Mouse (Mus musculus): ENCODE data around the gene Ppp1r27. TPM values are rescaled to one million over a fixed set of nuclear protein-coding genes. Genes with fewer than 3 reads are reported as not detected.

Gene Ppp1r27
- polyA plus RNA-seq, 1 experiment from 2014 or later: not detected

DNA sequence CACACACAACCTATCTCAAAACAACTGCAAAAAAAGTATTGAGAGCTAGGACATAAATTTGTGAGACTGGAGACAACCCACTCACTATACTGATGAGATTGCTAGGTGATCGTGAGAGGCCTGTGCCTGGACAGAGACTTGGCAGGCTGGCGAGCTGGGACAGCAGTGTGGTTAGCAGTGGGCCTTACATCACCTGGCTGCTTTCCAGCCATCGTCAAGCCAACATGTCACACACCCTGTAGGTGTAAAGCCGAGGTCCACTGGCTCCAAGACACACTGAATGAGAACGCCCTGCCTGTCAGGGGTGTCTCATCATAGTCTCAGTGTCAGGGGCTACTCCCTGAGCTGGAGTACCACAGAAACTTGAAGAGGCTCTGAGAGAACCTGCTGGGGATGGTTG lies 1.8 kb upstream of the Ppp1r27 start:
- ATAC-seq (ENCODE audit: insufficient read depth, low FRiP score, low TSS enrichment): no peak
- WGBS: 81% methylated on average over 5 of the region's 5 CpGs
- no peaks in the 10 kb centered on the region for H3K9me3 ChIP-seq (ENCODE audit: control insufficient read depth, low read length)
- DNase-seq (ENCODE audit: low spot score): no peak
- peaks cover 14% of the 10 kb centered on the region for H3K4me1 ChIP-seq (ENCODE audit: control insufficient read depth, insufficient read depth, low read length)
- no peak overlapping the region for H3K4me3 ChIP-seq (ENCODE audit: low read depth, low read length)
- no peak overlapping the region for H3K27ac ChIP-seq (ENCODE audit: low read depth, low read length)
- no peaks in the 10 kb centered on the region for H3K36me3 ChIP-seq (ENCODE audit: control insufficient read depth, insufficient read depth, low read length)
- H3K9ac ChIP-seq (ENCODE audit: low read length): no peak overlapping the region
- no peak overlapping the region for H3K4me2 ChIP-seq (ENCODE audit: low read depth)
- no peaks in the 10 kb centered on the region for H3K27me3 ChIP-seq (ENCODE audit: control insufficient read depth, insufficient read depth, low read length)

DNA sequence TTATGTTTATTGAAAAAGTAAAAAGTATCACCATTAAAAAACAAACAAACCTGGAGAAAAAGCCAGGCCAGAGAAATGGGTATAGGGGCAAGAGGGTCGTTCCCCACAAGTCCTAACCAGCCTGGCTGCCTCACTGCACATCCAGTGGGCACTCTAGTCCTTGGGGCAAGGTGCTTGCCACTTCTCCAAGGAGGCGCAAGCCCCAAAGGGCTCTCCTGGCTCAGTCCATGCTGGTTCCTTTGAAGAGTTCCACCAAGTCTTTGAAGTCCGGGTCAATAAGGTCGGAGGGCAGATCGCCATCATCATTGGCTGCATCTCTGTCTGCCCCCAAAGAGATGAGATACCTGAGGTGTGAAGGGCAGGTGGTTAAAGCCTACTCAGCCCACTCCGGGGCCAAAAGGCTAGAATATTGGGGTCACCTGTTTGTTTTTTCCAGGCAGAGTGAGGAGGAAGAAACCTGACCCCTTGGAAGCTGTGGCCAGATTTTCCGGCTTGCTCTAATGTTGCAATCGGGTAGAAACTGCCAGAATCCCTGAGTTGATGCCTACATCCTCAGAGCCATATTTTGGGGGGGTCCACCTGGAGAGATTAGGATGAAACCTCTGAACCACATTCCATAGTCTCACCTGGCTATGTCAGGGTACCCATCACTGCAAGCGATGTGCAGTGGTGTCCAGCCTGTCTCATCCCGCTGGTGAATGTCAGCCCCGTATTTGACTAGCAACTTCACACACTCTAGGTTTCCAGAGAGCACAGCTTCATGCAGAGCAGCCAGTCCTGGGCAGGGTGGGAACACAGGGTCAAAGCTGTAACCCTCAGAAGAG lies 734 bp downstream of the Ppp1r27 start:
- Histone ChIP-seq H3K4me1 (ENCODE audit: control insufficient read depth, insufficient read depth, low read length) (peaks cover 14% of the 10 kb centered on the region), H3K27ac (ENCODE audit: low read depth, low read length) (peak overlapping the region; percentile 78), H3K4me2 (ENCODE audit: low read depth) (peak overlapping the region; percentile 97), H3K27me3 (ENCODE audit: control insufficient read depth, insufficient read depth, low read length) (no peaks in the 10 kb centered on the region), H3K9me3 (ENCODE audit: control insufficient read depth, low read length) (no peaks in the 10 kb centered on the region), H3K36me3 (ENCODE audit: control insufficient read depth, insufficient read depth, low read length) (no peaks in the 10 kb centered on the region), H3K4me3 (ENCODE audit: low read depth, low read length) (peak overlapping the region; percentile 99), H3K9ac (ENCODE audit: low read length) (peak overlapping the region; percentile 96)
- WGBS: 73% methylated on average over 11 of the region's 11 CpGs
- DNase-seq (ENCODE audit: low spot score) (peak; percentile 9), ATAC-seq (ENCODE audit: insufficient read depth, low FRiP score, low TSS enrichment) (no peak)

DNA sequence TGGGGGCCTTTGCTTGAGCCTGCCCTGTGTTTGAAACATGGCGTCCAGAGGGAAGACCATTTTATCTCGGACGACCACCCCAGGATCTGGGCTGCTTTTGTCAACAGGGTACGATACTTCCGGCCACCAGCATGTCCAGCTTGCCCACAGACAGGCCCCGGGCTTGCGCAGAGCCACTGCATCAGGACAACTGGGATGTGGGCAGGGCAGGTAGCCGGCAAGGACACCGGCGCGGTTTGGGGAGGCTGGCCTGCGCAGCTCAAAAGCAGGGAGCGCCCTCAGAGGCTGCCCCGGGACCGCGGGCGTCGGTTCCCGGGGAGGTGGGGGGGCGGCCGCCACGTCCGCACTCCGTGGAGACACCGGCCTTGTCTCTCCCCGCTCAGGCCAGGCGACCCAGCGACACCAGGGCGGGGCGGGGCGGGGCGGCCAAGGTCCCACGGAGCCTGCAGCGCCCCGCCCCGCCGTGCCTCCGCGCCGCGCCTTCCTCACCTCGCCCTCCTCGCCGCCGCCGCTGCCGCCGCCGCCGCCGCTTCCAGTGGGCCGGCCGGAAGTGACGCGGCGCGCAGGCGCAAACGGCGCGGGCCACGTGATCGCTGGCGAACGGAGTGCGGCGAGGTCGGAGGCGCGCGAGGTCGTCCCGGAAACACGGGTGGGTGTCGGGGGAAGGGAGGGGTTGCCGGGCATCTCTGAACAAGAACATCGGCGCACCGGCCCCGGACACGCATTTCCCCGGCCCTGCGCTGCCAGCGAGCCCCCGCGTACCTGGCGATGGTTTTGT lies 1.6 kb downstream of the Ppp1r27 start, which contains the start of gene Mcrip1:
Mcrip1 (minus strand) TSS at position 560 of the 778 bp plus-strand sequence.
- DNase-seq (ENCODE audit: low spot score): peak; percentile 94
- H3K9me3 ChIP-seq (ENCODE audit: control insufficient read depth, low read length): no peaks in the 10 kb centered on the region
- peak within 1 kb of the TSS; percentile 96 for H3K9ac ChIP-seq (ENCODE audit: low read length)
- no peaks in the 10 kb centered on the region for H3K27me3 ChIP-seq (ENCODE audit: control insufficient read depth, insufficient read depth, low read length)
- peak within 1 kb of the TSS; percentile 97 for H3K4me2 ChIP-seq (ENCODE audit: low read depth)
- peak within 1 kb of the TSS; percentile 78 for H3K27ac ChIP-seq (ENCODE audit: low read depth, low read length)
- WGBS: under 1% methylated on average over 84 of the region's 87 CpGs
- ATAC-seq (ENCODE audit: insufficient read depth, low FRiP score, low TSS enrichment): peak; percentile 87
- H3K4me1 ChIP-seq (ENCODE audit: control insufficient read depth, insufficient read depth, low read length): peaks cover 14% of the 10 kb centered on the region
- H3K4me3 ChIP-seq (ENCODE audit: low read depth, low read length): peak within 1 kb of the TSS; percentile 99
- H3K36me3 ChIP-seq (ENCODE audit: control insufficient read depth, insufficient read depth, low read length): peaks cover 3% of the 10 kb centered on the region; the same call in 1 of the 2 replicates

DNA sequence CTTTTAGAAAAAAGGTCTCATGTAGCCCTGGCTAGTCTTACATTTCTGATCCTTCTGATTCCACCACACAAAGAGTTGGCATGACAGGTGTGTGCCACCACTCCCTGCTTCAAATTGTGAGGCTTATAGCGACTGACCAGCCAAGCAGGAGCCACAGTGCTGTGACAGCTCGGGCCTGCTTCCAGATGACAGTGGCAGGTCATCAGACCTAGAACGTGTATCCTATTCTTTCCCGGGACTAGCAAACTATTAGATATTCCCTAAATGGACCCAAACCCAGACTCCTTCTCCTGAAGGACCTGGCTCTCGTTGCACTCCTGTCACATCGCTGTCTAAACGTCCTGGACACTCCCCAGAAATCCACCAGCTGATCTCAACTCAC lies 2.2 kb downstream of the Ppp1r27 start:
- Histone ChIP-seq H3K4me1 (ENCODE audit: control insufficient read depth, insufficient read depth, low read length) (peaks cover 14% of the 10 kb centered on the region), H3K27me3 (ENCODE audit: control insufficient read depth, insufficient read depth, low read length) (no peaks in the 10 kb centered on the region), H3K4me3 (ENCODE audit: low read depth, low read length) (peak overlapping the region; percentile 99), H3K9ac (ENCODE audit: low read length) (peak overlapping the region; percentile 96), H3K9me3 (ENCODE audit: control insufficient read depth, low read length) (no peaks in the 10 kb centered on the region), H3K4me2 (ENCODE audit: low read depth) (peak overlapping the region; percentile 97), H3K36me3 (ENCODE audit: control insufficient read depth, insufficient read depth, low read length) (peaks cover 6% of the 10 kb centered on the region; the same call in 1 of the 2 replicates), H3K27ac (ENCODE audit: low read depth, low read length) (peak overlapping the region; percentile 78; the same call in 1 of the 2 replicates)
- DNase-seq (ENCODE audit: low spot score) (no peak), ATAC-seq (ENCODE audit: insufficient read depth, low FRiP score, low TSS enrichment) (no peak)
- WGBS: 35% methylated on average over 7 of the region's 7 CpGs

DNA sequence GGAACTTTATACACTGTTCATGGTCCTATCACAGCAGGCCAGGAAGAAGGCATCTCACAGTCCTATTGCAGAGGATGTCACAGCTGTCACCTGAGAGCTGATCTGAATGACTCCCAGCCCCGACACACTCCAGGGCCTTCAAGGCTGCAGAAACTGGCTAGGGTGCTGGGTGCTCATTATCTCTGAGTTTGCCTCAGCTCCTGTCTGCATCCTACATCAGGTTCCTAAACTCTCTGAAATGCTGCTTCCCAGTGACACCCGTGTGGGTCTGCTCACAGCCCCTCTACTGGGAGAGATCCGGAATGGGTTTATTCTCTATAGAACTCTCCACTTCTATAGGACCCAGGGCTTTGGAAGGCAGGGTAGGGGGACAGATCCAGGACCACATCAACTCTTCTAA lies 2.7 kb downstream of the Ppp1r27 start:
- H3K9ac ChIP-seq (ENCODE audit: low read length): no peak overlapping the region
- DNase-seq (ENCODE audit: low spot score): peak; percentile 9
- no peak for ATAC-seq (ENCODE audit: insufficient read depth, low FRiP score, low TSS enrichment)
- H3K9me3 ChIP-seq (ENCODE audit: control insufficient read depth, low read length): no peaks in the 10 kb centered on the region
- no peak overlapping the region for H3K27ac ChIP-seq (ENCODE audit: low read depth, low read length)
- peaks cover 10% of the 10 kb centered on the region; the same call in 1 of the 2 replicates for H3K36me3 ChIP-seq (ENCODE audit: control insufficient read depth, insufficient read depth, low read length)
- peak overlapping the region; percentile 97 for H3K4me2 ChIP-seq (ENCODE audit: low read depth)
- no peaks in the 10 kb centered on the region for H3K27me3 ChIP-seq (ENCODE audit: control insufficient read depth, insufficient read depth, low read length)
- WGBS: 85% methylated on average over 3 of the region's 3 CpGs
- no peak overlapping the region; the same call in 1 of the 2 replicates for H3K4me3 ChIP-seq (ENCODE audit: low read depth, low read length)
- H3K4me1 ChIP-seq (ENCODE audit: control insufficient read depth, insufficient read depth, low read length): peaks cover 14% of the 10 kb centered on the region

DNA sequence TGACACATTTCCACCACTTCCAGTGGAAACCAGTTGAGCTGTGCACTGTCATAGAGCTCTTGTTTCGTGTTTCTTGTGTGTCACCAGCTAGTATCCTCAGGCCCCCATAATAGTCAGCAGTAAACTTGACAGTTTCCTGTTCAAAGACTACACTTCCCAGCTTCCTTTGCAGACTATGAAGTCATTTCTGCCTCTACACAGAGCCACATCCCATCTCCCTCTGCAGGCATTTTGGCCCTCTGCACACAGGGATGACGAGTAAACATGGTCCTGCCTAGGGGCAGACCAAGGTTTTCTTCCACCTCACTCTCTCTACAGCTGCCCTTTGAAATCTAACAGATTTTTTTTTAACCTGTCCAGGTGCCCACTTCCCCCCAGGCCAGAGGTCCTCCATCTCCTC lies 3.5 kb downstream of the Ppp1r27 start:
- Histone ChIP-seq H3K9me3 (ENCODE audit: control insufficient read depth, low read length) (no peaks in the 10 kb centered on the region), H3K36me3 (ENCODE audit: control insufficient read depth, insufficient read depth, low read length) (peaks cover 15% of the 10 kb centered on the region; the same call in 1 of the 2 replicates), H3K4me3 (ENCODE audit: low read depth, low read length) (no peak overlapping the region), H3K27ac (ENCODE audit: low read depth, low read length) (no peak overlapping the region), H3K9ac (ENCODE audit: low read length) (no peak overlapping the region), H3K27me3 (ENCODE audit: control insufficient read depth, insufficient read depth, low read length) (no peaks in the 10 kb centered on the region), H3K4me2 (ENCODE audit: low read depth) (no peak overlapping the region), H3K4me1 (ENCODE audit: control insufficient read depth, insufficient read depth, low read length) (peaks cover 14% of the 10 kb centered on the region)
- ATAC-seq (ENCODE audit: insufficient read depth, low FRiP score, low TSS enrichment): no peak
- DNase-seq (ENCODE audit: low spot score): peak; percentile 5
- WGBS: 72% methylated on average over 2 of the region's 2 CpGs

DNA sequence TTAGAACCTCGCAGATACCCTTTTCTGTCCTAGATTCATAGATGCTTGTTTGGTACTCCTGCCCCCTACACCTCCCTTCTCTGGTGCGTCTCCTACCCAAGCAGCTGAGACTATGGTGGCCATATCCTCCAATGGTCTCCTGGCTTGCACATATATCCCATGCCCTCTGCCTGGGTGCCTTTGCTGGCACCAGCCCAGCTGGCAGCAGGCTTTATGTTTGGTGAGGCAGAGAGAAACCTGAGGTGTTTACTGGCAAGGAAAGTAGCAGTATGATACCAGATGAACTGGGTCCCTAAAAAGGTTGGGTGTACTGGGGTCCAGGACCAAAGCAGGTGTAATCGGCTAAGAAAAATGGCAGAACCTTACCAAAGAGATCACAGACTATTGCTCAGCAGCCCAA lies 5.0 kb downstream of the Ppp1r27 start:
- ATAC-seq (ENCODE audit: insufficient read depth, low FRiP score, low TSS enrichment) (no peak), DNase-seq (ENCODE audit: low spot score) (no peak)
- Histone ChIP-seq H3K9me3 (ENCODE audit: control insufficient read depth, low read length) (no peaks in the 10 kb centered on the region), H3K27me3 (ENCODE audit: control insufficient read depth, insufficient read depth, low read length) (no peaks in the 10 kb centered on the region), H3K4me1 (ENCODE audit: control insufficient read depth, insufficient read depth, low read length) (peaks cover 14% of the 10 kb centered on the region), H3K9ac (ENCODE audit: low read length) (no peak overlapping the region), H3K27ac (ENCODE audit: low read depth, low read length) (no peak overlapping the region), H3K36me3 (ENCODE audit: control insufficient read depth, insufficient read depth, low read length) (peaks cover 15% of the 10 kb centered on the region; the same call in 1 of the 2 replicates), H3K4me3 (ENCODE audit: low read depth, low read length) (no peak overlapping the region), H3K4me2 (ENCODE audit: low read depth) (no peak overlapping the region)
- 98% methylated on average over 3 of the region's 3 CpGs for WGBS

DNA sequence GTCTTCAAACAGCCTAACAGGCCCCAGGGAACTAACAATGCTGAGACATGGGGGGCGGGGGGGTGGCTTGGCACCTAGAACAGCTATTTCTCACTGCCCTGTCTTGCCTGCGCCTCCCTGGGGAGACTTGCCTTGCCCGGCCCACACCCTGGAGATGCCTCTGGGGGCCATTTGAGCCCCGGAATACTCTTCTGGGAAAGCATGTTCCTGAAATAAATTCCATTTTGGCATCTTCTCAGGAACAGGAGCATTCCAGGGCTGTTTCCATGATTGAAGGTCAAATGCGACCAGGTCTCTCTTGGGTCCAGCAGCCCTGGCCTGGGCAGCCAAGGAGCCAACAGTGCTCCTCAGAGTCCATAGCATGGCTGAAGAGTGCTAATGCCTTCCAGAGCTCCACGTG lies 8.6 kb downstream of the Ppp1r27 start:
- no peaks in the 10 kb centered on the region for H3K27me3 ChIP-seq (ENCODE audit: control insufficient read depth, insufficient read depth, low read length)
- DNase-seq (ENCODE audit: low spot score): no peak
- H3K27ac ChIP-seq (ENCODE audit: low read depth, low read length): no peak overlapping the region
- no peak overlapping the region for H3K9ac ChIP-seq (ENCODE audit: low read length)
- H3K4me2 ChIP-seq (ENCODE audit: low read depth): no peak overlapping the region
- H3K36me3 ChIP-seq (ENCODE audit: control insufficient read depth, insufficient read depth, low read length): peaks cover 15% of the 10 kb centered on the region; the same call in 1 of the 2 replicates
- no peak overlapping the region for H3K4me3 ChIP-seq (ENCODE audit: low read depth, low read length)
- WGBS: 88% methylated on average over 6 of the region's 6 CpGs
- H3K4me1 ChIP-seq (ENCODE audit: control insufficient read depth, insufficient read depth, low read length): no peaks in the 10 kb centered on the region
- H3K9me3 ChIP-seq (ENCODE audit: control insufficient read depth, low read length): no peaks in the 10 kb centered on the region
- ATAC-seq (ENCODE audit: insufficient read depth, low FRiP score, low TSS enrichment): no peak

Data from neural tube, embryonic 11.5 days (tissue).